Mouse (Mus musculus) heart, embryonic 12.5 days (tissue): ENCODE results near the gene Rps6ka1. TPM values are rescaled to one million over a fixed set of nuclear protein-coding genes. Genes with fewer than 3 reads are reported as not detected.

Experiments
- ATAC-seq: fragments of 200-750 bp; cut with Nextera tagmentation; 2 replicates; pipeline ENCODE4 v1.8.0; 2017; ENCODE audit warnings: moderate TSS enrichment, moderate library complexity; ENCODE audit not compliant: insufficient number of reproducible peaks, low FRiP score
- H3K27ac ChIP-seq: fragments of 300-500 bp; sonication (generic); 2 replicates; pipeline ENCODE4 v1.5.1; 2016; ENCODE audit warnings: mild to moderate bottlenecking, moderate library complexity; ENCODE audit not compliant: poor library complexity, severe bottlenecking
- H3K27me3 ChIP-seq: fragments of 300-500 bp; sonication (generic); replicated peaks from 2 replicates; pipeline ENCODE4 v1.6.1; 2016; ENCODE audit warnings: mild to moderate bottlenecking, moderate library complexity
- H3K36me3 ChIP-seq: fragments of 300-500 bp; sonication (generic); 2 replicates; pipeline ENCODE4 v1.6.1; 2016; ENCODE audit warnings: mild to moderate bottlenecking, moderate library complexity
- H3K4me1 ChIP-seq: fragments of 300-500 bp; sonication (generic); replicated peaks from 2 replicates; pipeline ENCODE4 v1.6.1; 2016; ENCODE audit warnings: mild to moderate bottlenecking
- H3K4me2 ChIP-seq: fragments of 300-500 bp; sonication (generic); 2 replicates; pipeline ENCODE4 v1.6.1; 2016; ENCODE audit warnings: mild to moderate bottlenecking, moderate library complexity
- H3K4me3 ChIP-seq: fragments of 300-500 bp; sonication (generic); 2 replicates; pipeline ENCODE4 v1.5.1; 2016; ENCODE audit warnings: mild to moderate bottlenecking
- H3K9ac ChIP-seq: fragments of 300-500 bp; sonication (generic); 2 replicates; pipeline ENCODE4 v1.6.1; 2016; ENCODE audit warnings: mild to moderate bottlenecking, moderate library complexity
- H3K9me3 ChIP-seq: fragments of 300-500 bp; sonication (generic); replicated peaks from 2 replicates; pipeline ENCODE4 v1.6.1; 2016; ENCODE audit warnings: mild to moderate bottlenecking, moderate library complexity
- WGBS: fragments of 180-500 bp; shearing (Covaris S2); methylation state at CpG from one replicate; pipeline ENCODE4 v1.1.7; 2016; 5-methylcytosine and 5-hydroxymethylcytosine counted together
- polyA plus RNA-seq: library from polyadenylated mRNA; unstranded; fragments of >200 nt; fragmentation: Nextera tagmentation; extraction: Ambion mirVana; gene quantifications from 2 replicates; pipeline ENCODE4 v1.2.1, GENCODE M21; 2016

Gene Rps6ka1
- polyA plus RNA-seq, 1 experiment from 2014 or later, result 21.7 TPM

- no peaks in the 10 kb centered on the region for H3K9me3 ChIP-seq
- no peaks in the 10 kb centered on the region for H3K27me3 ChIP-seq
Observed at GRCm38 (mm10) chr4:133835211-133835610, 52.4 kb downstream of the Rps6ka1 start.

GRCm38 (mm10) chr4:133832945-133833874, 54.4 kb downstream of the Rps6ka1 start:
- H3K27ac ChIP-seq, result no peak overlapping the region

More at GRCm38 (mm10) chr4:133835211-133835610, 52.4 kb downstream of the Rps6ka1 start:
- Histone ChIP-seq H3K4me3 (no peak overlapping the region), H3K36me3 (no peaks in the 10 kb centered on the region), H3K4me2 (no peak overlapping the region), H3K4me1 (peaks cover 5% of the 10 kb centered on the region; the same call in 1 of the 2 replicates), H3K27ac (no peak overlapping the region), H3K9ac (no peak overlapping the region)
- no peak for ATAC-seq
- 88% methylated on average over 5 of the region's 5 CpGs for WGBS

GRCm38 (mm10) chr4:133830453-133830852, 57.1 kb downstream of the Rps6ka1 start:
- H3K27me3 ChIP-seq, result no peaks in the 10 kb centered on the region
- WGBS, result 100% methylated on average over 1 of the region's 1 CpGs
- H3K4me3 ChIP-seq, result no peak overlapping the region
- H3K4me1 ChIP-seq, result peaks cover 14% of the 10 kb centered on the region
- no peaks in the 10 kb centered on the region for H3K36me3 ChIP-seq
- H3K9ac ChIP-seq, result no peak overlapping the region
- H3K27ac ChIP-seq, result no peak overlapping the region
- no peaks in the 10 kb centered on the region for H3K9me3 ChIP-seq
- H3K4me2 ChIP-seq, result no peak overlapping the region
- no peak for ATAC-seq

More at GRCm38 (mm10) chr4:133832945-133833874, 54.4 kb downstream of the Rps6ka1 start:
- H3K9me3 ChIP-seq, result no peaks in the 10 kb centered on the region
- H3K27me3 ChIP-seq, result no peaks in the 10 kb centered on the region
- H3K9ac ChIP-seq, result no peak overlapping the region
- ATAC-seq, result peak; percentile 52; the same call in 1 of the 2 replicates
- H3K36me3 ChIP-seq, result no peaks in the 10 kb centered on the region
- no peak overlapping the region for H3K4me3 ChIP-seq
- no peak overlapping the region for H3K4me2 ChIP-seq
- H3K4me1 ChIP-seq, result peaks cover 13% of the 10 kb centered on the region
- 49% methylated on average over 15 of the region's 15 CpGs for WGBS

GRCm38 (mm10) chr4:133829281-133830070, 58.1 kb downstream of the Rps6ka1 start:
- Histone ChIP-seq H3K27ac (no peak overlapping the region), H3K27me3 (no peaks in the 10 kb centered on the region), H3K36me3 (no peaks in the 10 kb centered on the region), H3K4me2 (peak overlapping the region; percentile 50), H3K4me1 (peaks cover 14% of the 10 kb centered on the region), H3K4me3 (no peak overlapping the region), H3K9ac (0 out of 2 replicates have a peak overlapping the region, but pooled peaks have one; percentile 27), H3K9me3 (no peaks in the 10 kb centered on the region)
- no peak for ATAC-seq
- 11% methylated on average over 10 of the region's 10 CpGs for WGBS

GRCm38 (mm10) chr4:133827887-133828794, 59.5 kb downstream of the Rps6ka1 start:
- no peaks in the 10 kb centered on the region for H3K36me3 ChIP-seq
- ATAC-seq, result no peak
- no peak overlapping the region for H3K27ac ChIP-seq
- peak overlapping the region; percentile 16; the same call in 1 of the 2 replicates for H3K4me3 ChIP-seq
- no peaks in the 10 kb centered on the region for H3K9me3 ChIP-seq
- no peaks in the 10 kb centered on the region for H3K27me3 ChIP-seq
- 24% methylated on average over 25 of the region's 25 CpGs for WGBS
- peak overlapping the region; percentile 56 for H3K4me2 ChIP-seq
- H3K4me1 ChIP-seq, result peaks cover 13% of the 10 kb centered on the region
- H3K9ac ChIP-seq, result peak overlapping the region; percentile 30; the same call in 1 of the 2 replicates

GRCm38 (mm10) chr4:133827354-133827753, 60.2 kb downstream of the Rps6ka1 start:
- Histone ChIP-seq H3K4me1 (peaks cover 9% of the 10 kb centered on the region), H3K36me3 (no peaks in the 10 kb centered on the region), H3K4me2 (no peak overlapping the region), H3K9ac (0 out of 2 replicates have a peak overlapping the region, but pooled peaks have one; percentile 5), H3K4me3 (no peak overlapping the region), H3K9me3 (no peaks in the 10 kb centered on the region), H3K27ac (no peak overlapping the region), H3K27me3 (no peaks in the 10 kb centered on the region)
- ATAC-seq, result no peak
- 61% methylated on average over 6 of the region's 6 CpGs for WGBS

GRCm38 (mm10) chr4:133825731-133826130, 61.9 kb downstream of the Rps6ka1 start:
- peaks cover 12% of the 10 kb centered on the region for H3K4me1 ChIP-seq
- no peaks in the 10 kb centered on the region for H3K9me3 ChIP-seq
- no peak overlapping the region for H3K27ac ChIP-seq
- no peaks in the 10 kb centered on the region for H3K27me3 ChIP-seq
- H3K9ac ChIP-seq, result no peak overlapping the region
- WGBS, result 60% methylated on average over 3 of the region's 3 CpGs
- H3K36me3 ChIP-seq, result no peaks in the 10 kb centered on the region
- H3K4me3 ChIP-seq, result no peak overlapping the region
- no peak for ATAC-seq
- H3K4me2 ChIP-seq, result no peak overlapping the region

GRCm38 (mm10) chr4:133820806-133821560, 66.6 kb downstream of the Rps6ka1 start:
- Histone ChIP-seq H3K4me3 (no peak overlapping the region), H3K9me3 (no peaks in the 10 kb centered on the region), H3K36me3 (no peaks in the 10 kb centered on the region), H3K4me2 (no peak overlapping the region; the same call in 1 of the 2 replicates), H3K9ac (no peak overlapping the region), H3K27ac (no peak overlapping the region), H3K27me3 (no peaks in the 10 kb centered on the region), H3K4me1 (peaks cover 13% of the 10 kb centered on the region)
- ATAC-seq, result no peak
- WGBS, result 48% methylated on average over 9 of the region's 9 CpGs

- Histone ChIP-seq H3K36me3 (no peaks in the 10 kb centered on the region), H3K4me3 (no peak overlapping the region), H3K9ac (no peak overlapping the region), H3K4me1 (peaks cover 20% of the 10 kb centered on the region), H3K9me3 (no peaks in the 10 kb centered on the region), H3K27ac (no peak overlapping the region), H3K27me3 (no peaks in the 10 kb centered on the region), H3K4me2 (no peak overlapping the region)
- 43% methylated on average over 4 of the region's 4 CpGs for WGBS
- no peak for ATAC-seq
Observed at GRCm38 (mm10) chr4:133820166-133820565, 67.4 kb downstream of the Rps6ka1 start.

GRCm38 (mm10) chr4:133817356-133817755, 70.2 kb downstream of the Rps6ka1 start:
- Histone ChIP-seq H3K4me2 (no peak overlapping the region), H3K4me1 (peaks cover 25% of the 10 kb centered on the region), H3K4me3 (no peak overlapping the region), H3K27ac (no peak overlapping the region), H3K36me3 (no peaks in the 10 kb centered on the region), H3K9ac (no peak overlapping the region), H3K27me3 (no peaks in the 10 kb centered on the region), H3K9me3 (no peaks in the 10 kb centered on the region)
- ATAC-seq, result no peak
- 94% methylated on average over 5 of the region's 5 CpGs for whole genome bisulfite sequencing
